Mouse (Mus musculus) cerebellum, adult 9-10 months (tissue): ENCODE results near the gene Ina.
"Not testable (repeated sequence)": the region's sequence is repeated elsewhere in the genome, so short reads cannot be mapped to it uniquely, and the experiment has no call there.

Experiments used
- DNase-seq: peaks from one replicate; pipeline ENCODE4 v3.0.0; 2022

Ina gene

DNA sequence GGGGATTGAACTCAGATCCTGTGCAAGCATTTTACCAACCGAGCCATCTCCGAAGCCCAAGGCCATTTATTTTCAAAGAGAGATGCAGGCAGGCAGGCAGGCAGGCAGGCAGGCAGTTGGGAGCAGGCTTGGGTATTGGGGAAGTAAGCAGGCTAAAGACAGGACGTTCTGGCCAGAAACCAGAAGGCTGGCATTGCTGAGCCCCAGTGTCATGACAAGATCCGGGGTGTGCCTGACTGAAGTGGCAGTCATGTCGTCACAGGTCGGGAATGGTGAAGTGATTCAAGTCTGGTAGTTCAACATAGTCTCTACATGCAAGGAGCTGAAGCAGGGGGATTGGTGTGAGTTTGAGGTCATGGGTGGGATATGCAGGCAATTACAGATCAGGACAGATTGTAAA is 26.9 kb upstream of the Ina start:
- DNase-seq, result no peak

DNA sequence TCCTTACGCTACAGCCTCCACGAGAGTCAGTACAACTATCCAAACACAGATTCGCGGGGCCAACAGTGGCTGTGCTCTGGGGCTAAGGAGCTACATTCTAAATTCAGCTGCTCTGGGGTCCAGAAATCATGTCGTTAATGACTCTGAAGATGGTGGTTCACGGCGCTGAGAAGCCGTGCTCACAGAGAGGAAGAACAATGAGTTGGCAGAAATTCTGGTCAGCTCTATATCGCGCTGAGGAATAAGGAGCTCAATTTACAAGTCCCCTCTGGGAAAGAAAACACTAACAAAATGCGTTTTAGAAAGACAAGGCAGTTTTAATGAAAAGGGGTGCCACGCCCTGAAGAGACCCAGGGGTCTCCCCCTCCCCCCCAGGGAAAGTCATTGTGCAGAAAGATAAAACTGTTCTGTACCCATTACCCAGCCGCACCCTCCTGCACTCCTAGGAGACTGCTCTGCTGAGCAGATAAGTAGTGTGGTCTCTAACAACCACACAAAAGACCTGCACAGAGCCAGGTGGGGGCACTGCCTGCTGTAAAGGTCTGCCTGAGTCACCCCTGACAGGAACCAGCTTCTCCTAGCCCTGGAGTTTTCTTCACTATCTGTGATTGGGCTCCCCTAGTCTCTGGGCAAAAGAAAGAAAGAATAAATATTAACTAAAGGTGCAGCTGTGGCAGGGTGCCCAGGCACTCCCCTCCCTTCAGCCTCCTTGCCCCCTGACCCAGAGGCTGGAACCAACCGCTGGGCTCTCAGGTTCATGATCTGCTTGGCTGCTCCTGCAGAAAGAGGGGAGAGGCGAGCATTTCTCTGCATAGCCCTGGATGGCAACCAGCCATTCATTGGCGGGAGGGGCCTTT is 26.0 kb upstream of the Ina start:
- no peak for DNase-seq

DNA sequence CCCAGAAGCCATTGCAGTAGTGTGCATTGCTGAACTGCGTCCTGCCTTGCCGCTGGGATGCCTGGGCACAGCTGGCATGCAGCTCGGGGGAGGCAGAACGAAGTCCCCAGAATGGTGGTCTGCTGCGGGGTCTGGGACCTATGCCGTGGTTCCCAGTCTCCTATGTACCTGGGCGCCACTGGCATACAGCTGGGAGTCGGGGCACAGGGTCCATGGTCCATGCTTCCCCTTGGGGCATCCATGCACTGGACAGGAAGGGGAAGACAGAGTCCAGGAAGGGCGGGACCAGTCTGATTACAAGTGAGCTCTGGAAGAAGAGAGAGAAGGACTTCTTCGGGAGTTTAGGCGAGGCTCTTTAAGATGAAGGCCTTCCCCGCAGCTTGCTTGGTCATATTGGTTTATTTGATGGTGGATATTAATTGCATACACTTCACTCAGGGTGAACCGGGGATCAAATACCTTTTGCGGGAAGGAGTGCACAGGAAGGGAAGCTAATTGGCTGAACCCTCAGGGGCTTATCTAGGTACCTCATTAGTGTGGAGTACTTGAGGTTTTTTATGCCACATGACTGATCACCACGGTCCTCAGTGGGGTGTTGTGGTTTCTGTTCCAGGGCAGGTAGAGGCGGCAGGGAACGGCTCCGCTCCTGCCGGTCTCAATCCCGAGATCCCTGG is 24.9 kb upstream of the Ina start:
- DNase-seq, result no peak

DNA sequence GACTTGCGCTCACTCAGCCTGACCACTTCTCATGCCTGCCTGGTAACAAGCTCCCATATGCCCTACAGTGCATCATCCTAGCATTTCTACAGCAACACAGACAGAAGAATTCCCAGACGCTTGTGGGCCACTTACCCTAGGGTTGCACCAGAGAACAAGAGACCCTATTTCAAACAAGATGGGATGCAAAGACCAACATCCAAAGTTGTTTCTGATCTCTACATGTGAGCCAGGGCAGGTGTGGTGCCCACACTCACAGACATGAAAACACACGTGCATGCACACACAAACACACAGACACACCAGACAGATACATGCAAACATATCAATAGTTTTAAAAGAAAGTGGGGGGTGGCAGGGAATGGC is 24.4 kb upstream of the Ina start:
- no peak for DNase-seq

DNA sequence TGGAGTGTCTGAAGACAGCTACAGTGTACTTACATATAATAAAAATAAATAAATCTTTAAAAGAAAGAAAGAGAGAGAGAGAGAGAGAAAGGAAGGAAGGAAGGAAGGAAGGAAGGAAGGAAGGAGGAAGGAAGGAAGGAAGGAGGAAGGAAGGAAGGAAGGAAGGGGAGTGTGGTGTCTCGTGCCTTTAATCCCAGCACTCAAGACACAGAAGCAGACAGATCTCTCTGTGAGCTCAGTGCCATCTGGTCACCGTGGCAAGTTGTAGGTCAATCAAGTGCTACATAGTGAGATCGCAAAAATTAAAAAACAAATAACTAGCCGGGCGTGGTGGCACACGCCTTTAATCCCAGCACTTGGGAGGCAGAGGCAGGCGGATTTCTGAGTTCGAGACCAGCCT is 23.9 kb upstream of the Ina start:
- DNase-seq, result not testable (repeated sequence)

DNA sequence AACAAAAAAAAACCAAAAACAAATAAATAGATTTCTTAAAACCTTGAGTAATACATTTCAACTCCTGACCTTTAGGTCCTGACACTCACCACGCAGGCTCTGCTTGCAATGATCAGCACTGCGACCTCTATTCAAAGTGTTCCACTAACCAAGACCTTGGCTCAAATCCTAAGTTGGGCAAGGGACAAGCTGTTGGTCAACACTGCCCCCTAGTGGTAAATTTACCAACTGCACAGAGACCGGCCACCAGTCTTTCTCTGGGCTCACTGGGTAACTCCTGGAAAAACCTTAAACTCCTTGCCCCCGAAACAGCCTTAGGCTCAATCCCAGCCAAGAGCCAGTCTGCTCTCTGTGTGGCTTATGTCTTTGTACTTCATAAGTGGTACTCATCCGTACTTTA is 23.4 kb upstream of the Ina start:
- peak; percentile 90 for DNase-seq

DNA sequence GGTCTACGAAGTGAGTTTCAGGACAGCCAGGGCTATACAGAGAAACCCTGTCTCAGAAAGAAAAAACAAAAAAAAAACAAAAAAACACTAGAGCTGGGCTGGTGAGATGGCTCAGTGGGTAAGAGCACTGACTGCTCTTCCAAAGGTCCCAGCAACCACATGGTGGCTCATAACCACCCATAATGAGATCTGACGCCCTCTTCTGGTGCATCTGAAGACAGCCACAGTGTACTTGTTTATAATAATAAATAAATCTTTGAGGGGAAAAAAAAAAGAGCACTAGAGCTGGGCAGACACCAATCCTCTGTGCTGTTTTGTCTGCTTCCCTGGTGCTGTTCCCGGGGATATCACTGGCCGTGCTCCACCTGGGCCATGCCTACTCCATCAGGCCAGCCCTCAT is 22.2 kb upstream of the Ina start:
- not testable (repeated sequence) for DNase-seq

DNA sequence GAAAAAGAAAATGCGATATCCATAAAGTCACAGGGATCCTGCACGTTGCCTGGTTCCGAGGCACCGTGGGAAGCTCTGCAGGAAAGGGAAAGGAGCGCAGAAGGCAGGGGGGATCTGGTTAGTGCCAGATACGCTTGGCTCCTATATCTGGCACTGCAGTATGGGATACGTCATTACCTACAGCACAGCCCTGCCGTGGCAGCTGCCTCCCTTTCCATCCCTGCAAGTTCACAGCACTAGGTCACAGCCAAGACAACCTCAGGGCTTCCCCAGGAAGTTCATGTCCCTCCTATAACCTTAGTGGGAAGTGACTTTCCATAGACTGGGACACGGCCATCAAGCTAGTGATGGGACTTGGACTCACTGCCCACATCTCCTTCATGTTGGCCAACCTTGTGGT is 18.4 kb upstream of the Ina start:
- peak; percentile 53 for DNase-seq

DNA sequence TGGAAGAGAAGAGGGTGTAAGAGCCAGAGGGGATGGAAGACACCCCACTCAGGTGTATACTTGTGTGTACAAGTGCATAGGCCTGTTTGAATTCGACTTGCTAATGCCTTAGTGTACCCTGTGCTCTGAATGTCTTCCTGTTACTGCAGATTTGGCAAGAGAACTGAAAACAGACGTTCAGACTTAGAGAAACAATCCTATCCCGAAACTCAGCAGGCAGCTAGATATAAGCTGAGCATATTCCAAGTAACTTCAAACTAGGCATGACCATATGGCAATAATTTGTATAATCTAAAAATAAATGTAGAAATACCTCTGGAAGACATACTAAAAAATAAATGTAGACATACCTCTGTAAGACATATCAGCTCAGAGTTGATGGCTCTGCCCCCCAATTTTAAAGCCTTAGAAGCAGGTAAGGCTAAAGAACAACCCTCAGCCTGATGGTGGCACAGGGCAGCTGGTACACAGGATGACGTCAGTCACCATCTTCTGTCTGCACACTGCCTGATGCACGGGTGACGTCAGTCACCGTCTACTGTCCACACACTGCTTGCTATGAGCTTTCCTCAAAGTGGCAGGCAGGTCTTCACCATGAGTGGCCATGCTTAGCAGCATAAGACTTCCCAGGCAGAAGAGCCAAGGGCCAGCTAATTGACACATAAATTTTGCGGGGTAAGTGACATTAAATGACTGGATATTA is 16.2 kb upstream of the Ina start:
- peak; percentile 62 for DNase-seq

DNA sequence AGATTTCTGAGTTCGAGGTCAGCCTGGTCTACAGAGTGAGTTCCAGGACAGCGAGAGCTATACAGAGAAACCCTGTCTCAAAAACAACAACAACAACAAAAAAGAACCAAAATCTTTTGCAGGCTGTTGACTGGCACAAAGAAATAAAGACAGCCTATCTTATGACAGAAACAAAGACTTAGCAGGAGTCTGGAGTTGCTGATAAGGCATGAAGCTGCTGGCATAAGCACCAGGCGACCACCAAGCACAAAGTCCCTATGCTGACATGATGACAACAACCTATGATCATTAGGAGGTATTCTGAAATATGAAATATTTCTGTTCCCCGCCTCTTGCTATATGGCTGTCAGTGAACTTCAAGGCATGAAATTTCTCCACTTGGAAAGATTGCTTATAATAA is 15.5 kb upstream of the Ina start:
- DNase-seq, result no peak

DNA sequence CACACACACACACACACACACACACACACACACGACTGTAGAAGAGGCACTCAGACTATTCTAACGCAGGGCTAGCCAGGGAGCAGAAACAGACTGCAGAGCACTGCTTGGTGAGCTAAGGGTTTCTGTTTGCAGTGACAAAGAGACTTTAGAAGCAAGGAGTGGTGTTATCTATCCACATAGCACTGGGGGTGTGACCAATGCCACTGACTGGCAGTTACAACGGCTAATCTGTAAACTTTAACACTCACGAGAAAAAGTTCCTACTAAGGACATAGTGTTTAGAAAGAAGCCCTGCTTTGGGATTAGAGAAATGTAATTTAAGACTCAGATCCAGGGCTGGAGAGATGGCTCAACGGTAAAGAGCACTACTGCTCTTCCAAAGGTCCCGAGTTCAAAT is 14.7 kb upstream of the Ina start:
- no peak for DNase-seq

DNA sequence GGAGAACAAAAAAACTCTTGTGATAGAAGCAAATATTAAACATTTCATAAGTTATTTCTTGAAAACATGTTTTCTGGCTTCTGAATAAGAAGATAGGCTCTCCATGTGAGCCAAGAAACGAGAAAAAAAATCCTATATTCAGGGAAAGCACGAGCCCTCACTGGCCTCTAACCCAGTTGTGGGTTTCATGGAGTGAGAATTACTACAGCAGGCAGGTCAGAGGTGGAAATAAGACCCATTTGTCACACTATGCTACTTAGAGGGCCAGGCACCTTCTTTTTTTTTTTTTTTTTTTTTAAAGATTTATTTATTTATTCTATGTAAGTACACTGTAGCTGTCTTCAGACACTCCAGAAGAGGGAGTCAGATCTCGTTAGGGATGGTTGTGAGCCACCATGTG is 14.1 kb upstream of the Ina start:
- DNase-seq, result not testable (repeated sequence)

DNA sequence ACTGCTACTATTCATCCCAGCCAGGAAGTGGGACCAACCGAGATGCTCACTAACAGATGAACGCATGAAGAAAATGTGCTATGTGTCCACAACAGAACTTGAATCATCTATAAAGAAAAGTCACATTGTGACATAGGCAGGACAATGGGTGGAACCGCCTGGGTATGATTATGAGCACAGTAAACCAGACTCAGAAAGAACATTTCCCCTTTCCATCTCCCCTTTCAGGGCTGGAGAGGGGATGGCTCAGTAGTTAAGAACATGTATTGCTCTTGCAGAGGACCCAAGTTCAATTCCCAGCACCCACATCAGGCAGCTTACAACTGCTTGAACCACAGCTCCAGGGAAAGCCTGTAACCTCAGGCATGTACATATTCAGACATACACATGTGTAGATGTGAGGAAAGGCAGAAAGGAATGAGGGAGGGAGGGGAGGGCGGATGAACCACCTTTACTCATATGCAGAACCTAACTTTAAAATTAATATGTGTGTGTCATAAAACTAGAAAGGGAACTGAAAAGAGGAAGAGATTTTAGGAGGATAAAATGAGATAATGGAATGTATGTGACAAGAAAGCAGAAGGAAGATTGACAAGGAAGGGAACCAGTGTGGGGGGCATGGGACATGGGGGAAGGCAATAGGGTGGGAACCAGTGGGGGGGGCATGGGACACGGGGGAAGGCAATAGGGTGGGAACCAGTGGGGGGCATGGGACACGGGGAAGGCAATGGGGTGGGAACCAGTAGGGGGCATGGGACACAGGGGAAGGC is 10.6 kb upstream of the Ina start:
- DNase-seq, result no peak

DNA sequence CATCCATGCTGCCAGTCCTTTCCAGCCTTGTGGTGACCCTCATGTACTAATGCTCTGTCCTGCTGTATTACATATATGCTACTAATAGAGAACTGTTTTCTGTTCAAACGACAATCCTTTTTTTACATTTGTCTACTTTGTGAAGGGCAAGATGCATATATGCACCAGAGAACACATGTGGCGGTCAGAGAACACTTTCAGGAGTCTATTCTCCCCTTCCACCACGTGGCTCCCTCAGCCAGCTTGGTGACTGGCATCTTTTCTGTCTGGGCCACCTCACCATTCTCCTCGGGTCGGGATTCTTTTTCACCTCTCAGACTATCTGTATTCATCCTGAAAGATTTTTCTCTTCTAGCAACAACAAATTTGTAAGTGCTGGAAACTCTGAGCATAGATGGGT is 8.6 kb upstream of the Ina start:
- DNase-seq, result no peak

DNA sequence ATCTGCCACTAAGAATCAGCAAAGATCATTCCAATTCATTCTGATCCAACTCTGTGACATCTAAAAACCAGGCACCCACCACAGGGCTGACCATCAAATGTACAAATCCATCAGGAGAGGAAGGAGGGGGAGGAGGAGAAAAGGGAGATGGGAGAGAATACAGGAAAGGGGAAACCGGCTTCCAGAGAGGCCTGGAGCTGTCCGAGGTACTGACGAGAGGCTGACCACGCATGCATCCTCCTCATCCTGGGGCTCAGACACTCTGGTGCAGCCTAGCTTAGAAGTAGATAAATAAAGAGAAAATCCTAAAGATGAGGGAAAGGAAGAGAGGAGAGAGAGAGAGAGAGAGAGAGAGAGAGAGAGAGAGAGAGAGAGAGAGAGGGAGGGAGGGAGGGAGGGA is 8.2 kb upstream of the Ina start:
- no peak for DNase-seq

DNA sequence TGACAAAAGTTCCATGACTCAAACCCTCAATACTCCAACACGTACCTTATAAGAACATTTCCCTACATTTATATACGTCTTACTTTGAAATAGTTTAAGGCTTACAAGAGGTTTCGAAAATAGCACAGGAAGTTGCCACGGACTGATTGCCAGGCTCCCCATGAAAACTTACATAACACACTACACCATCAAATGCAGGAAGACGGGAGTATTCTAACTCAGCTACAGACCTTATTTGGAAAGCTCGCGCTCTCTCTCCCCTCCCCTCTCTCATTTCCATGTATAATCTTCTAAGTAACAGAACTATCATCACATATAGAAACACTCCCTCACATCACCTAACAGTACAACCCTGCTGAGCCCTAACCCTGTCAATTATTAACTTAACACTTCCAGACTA is 5.1 kb upstream of the Ina start:
- no peak for DNase-seq

DNA sequence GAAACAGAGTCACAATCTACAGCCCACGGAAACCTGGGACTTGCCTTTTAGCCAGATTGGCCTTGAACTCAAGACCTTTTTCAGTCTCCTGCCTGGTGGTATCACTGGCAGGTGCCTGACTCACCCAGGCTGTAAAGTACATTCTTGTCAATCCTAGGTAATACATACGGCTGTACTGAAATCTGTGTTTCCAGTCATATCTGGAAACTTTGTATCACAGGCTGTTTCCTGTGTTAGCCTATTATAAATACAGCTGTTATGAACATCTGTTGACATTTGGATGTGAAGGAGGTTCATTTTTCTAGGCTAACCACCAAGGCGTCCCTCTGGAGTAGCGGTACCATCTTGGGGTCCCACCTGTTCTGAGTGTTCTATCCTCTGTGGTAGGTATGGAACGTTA is 4.6 kb upstream of the Ina start:
- no peak for DNase-seq

DNA sequence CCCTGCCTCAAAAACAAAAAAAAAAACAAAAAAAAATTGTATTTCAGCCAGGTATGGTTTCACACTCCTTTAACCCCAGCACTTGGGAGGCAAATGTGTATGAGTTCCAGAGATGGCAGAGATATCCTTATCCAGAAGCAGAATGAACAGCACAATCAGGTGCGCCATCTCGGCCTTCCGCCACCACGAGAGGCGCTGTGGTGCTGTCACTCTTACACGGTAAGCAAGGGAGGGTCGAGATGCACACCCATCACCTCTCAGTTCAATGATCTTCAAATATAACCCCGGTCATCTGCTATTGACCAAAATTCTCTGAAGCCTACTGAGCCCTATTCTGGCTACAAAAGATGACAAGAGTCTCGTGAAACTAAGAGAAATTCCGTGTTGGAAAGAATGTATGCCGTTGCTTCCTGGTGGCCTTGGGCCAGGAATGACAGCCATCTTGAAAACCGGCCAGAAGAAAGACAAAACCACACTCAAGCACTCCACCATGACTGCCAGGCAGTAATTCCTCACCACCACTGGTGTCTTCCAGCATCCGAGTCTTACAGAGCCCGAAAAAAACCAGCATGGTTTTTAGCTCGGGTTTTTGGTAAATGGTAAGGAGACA is 1.9 kb upstream of the Ina start:
- peak; percentile 63 for DNase-seq

DNA sequence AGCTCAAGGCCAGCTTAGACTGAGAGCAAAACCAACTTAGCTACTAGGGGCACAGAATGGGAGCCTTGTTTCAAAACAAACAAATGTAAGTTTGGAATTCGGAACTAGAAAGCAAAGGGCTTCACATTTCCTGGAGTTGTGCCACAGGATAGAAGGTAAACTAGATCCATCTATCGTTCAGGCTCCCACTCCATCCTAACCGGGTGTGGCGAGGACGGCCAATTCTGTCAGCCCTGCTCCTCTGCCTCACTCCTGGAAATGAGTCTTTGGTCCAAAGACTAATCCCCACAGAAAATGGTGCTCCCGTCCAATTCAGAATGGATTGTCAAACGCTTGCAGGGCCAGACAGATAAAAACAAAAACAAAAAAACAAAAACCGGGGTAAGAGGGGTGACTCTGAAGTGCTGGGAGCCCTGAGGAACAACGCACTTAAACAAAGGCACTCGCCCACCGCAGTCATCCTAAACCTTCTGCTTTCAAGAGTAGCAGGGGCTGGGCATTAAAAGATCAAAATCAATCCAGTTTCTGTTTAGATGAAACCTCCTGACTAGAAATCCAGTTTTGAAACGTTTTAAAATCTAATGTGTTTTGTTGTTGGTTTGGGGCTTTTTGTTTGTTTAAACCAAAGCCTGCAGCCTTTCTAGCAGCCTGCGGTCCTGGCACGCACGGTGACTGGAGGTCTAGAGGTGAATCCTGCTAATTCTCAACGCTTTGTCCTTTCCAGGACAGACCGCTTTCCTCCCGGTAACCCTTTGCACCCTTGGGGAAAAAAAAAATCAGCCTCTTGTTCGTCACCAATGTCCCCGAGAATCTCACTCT is 949 bp upstream of the Ina start:
- DNase-seq, result no peak

DNA sequence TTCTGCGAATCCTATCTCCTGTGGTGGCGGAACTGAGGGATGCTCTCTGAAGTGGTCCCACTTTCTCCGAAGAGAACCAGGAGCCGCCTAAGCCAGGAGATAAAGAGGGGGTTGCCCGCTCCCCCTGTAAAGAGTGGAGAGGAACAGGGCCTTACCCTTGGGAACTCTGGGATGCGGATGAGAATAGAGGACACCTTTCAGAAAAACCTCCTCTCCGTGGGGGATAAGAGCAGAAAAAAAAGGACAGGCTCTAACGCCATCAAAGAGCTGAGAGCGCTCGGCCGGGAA is 395 bp upstream of the Ina start:
- DNase-seq, result peak; percentile 58

DNA sequence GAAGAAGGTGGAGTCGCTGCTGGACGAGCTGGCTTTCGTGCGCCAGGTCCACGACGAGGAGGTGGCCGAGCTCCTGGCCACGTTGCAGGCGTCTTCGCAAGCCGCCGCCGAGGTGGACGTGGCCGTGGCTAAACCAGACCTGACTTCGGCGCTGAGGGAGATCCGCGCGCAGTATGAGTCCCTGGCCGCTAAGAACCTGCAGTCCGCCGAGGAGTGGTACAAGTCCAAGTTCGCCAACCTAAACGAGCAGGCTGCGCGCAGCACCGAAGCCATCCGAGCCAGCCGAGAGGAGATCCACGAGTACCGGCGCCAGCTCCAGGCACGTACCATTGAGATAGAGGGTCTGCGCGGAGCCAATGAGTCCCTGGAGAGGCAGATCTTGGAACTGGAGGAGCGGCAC is 898 bp downstream of the Ina start:
- peak; percentile 63 for DNase-seq

DNA sequence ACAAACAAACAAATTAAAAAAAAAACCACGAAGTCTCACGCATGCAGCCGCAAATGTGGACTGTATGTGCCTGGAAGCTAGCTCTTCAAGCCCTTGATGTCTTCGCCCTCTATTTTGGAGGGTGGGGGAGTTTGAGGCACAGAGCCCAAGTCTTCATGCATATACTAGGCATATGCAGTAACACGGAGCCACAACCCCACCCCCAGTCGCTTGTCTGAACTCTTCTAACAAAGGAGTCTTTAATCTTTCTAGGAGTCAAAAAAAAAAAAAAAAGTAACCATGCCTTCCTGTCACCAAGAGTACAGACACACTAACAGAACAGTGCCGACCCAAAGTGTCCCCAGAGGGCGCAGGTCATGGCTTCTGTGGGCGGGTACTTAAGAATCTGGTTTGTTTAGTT is 1.5 kb downstream of the Ina start:
- DNase-seq, result no peak
